Mouse (Mus musculus): Measurements from ENCODE around the gene Bloc1s5.

GRCm38 (mm10) chr13:38602243-38602832 is 32.6 kb downstream of the Bloc1s5 start:
- TF ChIP-seq EP300 (optimal IDR thresholded peaks at IDR 0.05) (no peak), CTCF (IDR thresholded peaks at IDR 0.05; ENCODE audit: low read depth) (no peak)

Measured in stomach, postnatal 0 days (tissue).